Mouse (Mus musculus) brain, embryonic 18.5 days (tissue): ENCODE measurements around the gene Best3.
A peak's percentile ranks its signal among the peaks of the same experiment; 100 is the strongest.

ENCODE experiments used
- DNase-seq: peaks from one replicate; pipeline ENCODE4 v3.0.0-alpha.2; 2012; ENCODE audit warnings: low read depth, low spot score

Gene Best3

DNA sequence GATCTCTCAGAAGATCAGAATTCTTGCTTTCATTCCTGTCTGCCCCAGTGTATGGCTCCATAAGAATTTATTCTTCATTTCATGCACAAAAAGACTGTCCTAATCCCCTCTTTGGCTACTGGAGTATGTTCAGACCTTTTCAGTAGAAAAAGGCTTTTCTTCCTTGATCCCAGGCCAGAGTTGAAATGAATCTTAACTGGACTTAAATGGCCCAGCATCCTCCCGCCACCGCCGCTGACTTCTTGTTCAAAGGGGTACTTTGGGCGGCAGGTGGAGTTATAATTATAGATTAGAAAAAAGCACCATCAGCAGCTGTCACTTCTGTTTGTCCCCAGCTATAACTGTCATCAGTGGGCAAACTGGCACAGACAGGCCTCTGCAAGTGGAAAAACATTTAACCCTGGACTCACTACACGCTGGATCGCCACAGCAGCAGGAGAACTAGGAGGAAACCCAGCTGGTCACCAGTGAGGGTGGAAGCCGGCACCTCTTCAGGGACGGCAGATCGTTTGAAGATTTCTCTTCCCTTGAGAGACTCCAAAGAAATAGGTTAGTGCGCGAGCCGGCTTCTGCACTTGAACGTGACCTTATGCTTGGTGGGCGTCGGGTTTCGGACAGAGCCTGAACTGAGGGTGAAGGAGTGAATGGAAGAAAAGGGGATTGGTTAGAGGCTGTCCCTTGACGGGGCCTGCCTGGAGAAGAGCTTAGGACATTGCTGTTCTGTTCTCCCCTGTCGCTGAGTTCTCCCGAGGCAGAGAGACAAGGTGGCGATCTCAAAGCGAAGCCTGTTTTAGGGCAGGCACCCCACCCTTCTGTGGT is at the start of gene Best3:
Best3 (plus strand) TSS at position 51 of the 819 bp plus-strand sequence.
- no peak for DNase-seq

DNA sequence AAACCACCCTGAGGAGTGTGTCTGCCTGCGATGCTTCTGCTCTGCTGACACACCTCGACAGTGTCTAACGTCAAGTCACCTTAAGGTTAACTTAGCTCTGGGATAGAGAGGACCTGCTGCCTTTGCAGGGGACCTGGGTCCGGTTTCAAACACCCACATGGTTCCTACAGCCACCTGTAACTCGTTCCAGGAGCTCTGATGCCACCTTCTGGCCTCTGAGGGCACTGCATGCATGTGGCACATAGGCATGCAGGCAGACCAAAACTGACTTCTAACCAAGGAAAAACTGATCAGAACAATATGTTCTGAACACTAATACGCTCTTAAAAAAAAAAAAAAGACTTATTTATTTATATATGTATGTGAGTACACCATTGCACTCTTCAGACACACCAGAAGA is 43.1 kb upstream of the Best3 start:
- no peak for DNase-seq

GRCm38 (mm10) chr10:116944144-116944543 is 42.0 kb upstream of the Best3 start:
- no peak for DNase-seq

DNA sequence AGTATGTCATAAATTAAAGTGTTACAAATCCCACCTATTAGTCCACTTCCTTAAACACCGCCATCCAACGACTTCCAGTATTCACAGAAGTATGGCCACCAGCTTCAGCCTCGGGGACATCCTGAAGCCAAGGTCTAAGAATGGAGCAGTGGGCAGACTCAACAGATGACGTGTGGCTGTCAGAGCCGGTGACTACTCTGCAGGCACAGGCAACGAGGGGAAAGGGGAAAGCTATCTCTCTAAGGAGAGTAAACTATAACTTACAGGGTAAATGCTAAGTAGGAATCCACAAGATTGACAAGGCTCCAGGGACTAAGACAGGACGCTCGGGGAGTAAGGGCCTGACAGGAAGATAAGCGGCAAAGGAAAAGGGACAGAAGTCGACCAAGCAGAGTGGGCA is 41.2 kb upstream of the Best3 start:
- DNase-seq = no peak

- no peak for DNase-seq
Measured at GRCm38 (mm10) chr10:116948414-116948813, 37.7 kb upstream of the Best3 start.

DNA sequence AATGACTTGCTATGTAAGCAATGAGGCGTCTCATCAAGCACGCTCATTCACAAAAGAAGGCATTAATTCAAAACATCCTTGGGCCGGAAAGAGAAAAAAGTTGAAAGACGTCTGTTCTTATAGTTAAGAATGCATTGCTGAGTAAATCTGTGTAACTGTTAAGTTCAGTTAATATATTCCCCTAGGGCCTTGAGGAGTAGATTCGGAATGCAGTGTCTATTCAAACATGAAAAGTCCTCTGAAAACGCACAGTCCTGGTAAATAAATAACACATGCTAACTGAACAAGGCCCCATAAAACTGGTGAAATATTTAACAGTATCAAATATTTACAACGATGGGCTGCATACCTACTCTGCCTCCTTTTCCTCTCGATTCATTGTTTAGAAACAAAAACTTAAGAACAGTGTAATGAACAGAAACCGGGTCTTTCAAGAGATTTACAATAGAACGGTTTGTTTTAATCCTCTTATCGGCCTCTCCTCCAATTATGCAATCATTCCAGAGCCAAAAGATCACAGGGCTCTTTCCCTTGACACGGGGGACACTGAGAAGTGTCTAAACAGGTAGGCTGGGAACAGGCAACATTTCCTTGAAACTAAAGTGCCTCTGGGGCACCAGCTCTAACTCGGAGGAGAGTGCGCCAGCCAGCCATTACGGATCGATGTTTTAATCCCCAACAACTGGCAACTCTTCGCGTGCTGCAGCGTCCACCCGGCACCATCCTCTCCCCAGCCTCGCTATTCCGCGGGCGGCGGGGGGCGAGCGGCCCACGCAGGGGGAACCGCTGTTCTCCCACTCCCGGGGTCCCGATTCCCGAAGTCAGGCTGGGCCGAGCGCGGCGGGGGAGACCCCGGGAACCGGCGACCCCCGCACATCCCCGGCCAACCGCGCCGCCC is 36.8 kb upstream of the Best3 start:
- no peak for DNase-seq

GRCm38 (mm10) chr10:116950009-116950769 is 35.9 kb upstream of the Best3 start, which contains the start of gene Rab3ip:
TSS of gene Rab3ip (minus strand) at chr10:116950769.
- peak; percentile 79 for DNase-seq

DNA sequence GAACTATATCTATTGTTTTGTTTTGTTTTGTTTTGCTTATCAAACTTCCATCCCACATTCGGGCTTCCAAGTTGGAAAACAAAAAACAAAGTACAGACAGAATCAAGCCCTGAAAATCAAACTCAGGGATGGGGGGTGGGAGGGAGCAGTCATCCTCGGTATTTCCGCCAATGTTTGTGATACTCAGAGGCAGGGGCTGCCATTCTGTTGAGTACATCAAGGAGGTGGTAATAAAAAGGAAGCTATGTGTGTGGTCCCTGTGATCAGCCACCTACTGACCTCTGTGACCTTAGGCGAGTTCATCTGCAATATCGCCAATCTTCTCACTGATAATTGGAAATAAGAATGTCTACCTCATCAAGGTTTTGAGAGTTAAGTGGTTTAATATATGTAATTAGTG is 35.2 kb upstream of the Best3 start:
- DNase-seq = no peak

- no peak for DNase-seq
Measured at GRCm38 (mm10) chr10:116955191-116955590, 30.9 kb upstream of the Best3 start.

- DNase-seq = no peak
Measured at GRCm38 (mm10) chr10:116956483-116957158, 29.5 kb upstream of the Best3 start.

- DNase-seq = no peak
Measured at GRCm38 (mm10) chr10:116957867-116958551, 28.1 kb upstream of the Best3 start.

- DNase-seq = no peak
Measured at GRCm38 (mm10) chr10:116962152-116962551, 24.0 kb upstream of the Best3 start.

DNA sequence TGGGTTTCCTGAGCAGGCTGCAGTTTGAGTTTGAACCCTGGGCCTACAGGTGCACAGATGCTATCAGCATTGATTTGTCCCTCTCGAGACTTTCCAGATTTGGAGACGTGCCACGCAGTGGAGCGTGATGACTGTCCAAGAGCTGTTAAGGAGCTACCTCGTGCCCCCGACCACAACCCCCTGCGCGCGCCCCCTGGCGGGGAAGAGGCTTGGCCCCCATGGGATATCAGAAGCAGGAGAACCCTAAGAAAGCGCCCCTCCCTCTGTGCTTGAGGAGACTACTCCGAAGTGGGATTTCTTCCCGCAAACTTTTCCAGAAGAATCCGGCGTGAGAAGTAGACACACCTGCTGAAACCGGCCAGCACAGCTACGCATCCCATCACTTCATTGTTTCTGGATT is 23.3 kb upstream of the Best3 start:
- no peak for DNase-seq

- no peak for DNase-seq
Measured at GRCm38 (mm10) chr10:116964084-116964483, 22.0 kb upstream of the Best3 start.

- no peak for DNase-seq
Measured at GRCm38 (mm10) chr10:116964571-116964970, 21.5 kb upstream of the Best3 start.

GRCm38 (mm10) chr10:116965297-116965696 is 20.8 kb upstream of the Best3 start:
- no peak for DNase-seq

GRCm38 (mm10) chr10:116966065-116966464 is 20.0 kb upstream of the Best3 start:
- DNase-seq = no peak

- no peak for DNase-seq
Measured at GRCm38 (mm10) chr10:116968741-116969140, 17.4 kb upstream of the Best3 start.

- no peak for DNase-seq
Measured at GRCm38 (mm10) chr10:116972509-116972908, 13.6 kb upstream of the Best3 start, which contains the start of gene Gm10271. TSS of gene Gm10271 (minus strand) at chr10:116972609.

DNA sequence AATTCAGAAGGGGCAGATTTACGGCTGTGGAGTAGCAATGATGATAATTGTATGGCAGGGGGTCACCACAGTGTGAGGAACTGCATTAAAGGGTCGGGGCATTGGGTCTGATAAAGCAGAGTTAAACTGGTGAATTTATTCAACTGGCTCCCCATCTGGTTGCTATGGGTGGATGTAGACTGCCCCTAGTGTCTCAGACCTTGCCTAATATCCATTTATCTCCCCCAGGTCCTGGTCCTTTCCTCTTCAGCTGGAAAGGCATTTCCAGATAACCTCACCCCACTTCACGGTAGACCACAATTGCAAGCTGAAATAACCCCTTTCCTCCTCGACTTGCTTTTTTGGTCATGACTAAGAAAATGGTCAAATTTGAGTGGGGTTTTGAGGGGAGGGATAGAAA is 8.7 kb upstream of the Best3 start:
- DNase-seq = no peak

DNA sequence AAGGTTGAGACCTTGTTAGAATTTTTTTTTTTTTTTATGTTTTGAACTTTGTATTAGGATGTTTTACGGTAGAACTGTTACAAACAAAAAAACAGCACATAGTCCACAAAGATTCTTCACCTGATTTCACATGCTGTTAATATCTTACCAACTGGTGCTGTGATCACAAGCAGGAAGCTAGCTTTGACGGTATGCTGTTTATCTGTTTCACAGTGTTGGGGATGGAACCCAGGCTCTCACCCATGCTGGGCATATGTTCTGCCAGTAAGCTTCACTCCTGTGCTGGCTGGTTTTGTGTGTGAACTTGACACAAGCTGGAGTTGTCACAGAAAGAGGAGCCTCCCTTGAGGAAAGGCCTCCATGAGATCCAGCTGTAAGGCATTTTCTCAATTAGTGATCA is 8.3 kb upstream of the Best3 start:
- no peak for DNase-seq
